Mouse (Mus musculus) lung, postnatal 36 days (tissue): Measurements from ENCODE around the gene Rnf32.

Experiments
- DNase-seq: peaks from one replicate; pipeline ENCODE4 v3.0.0; 2022; ENCODE audit warnings: mixed read lengths

The Rnf32 gene

DNA sequence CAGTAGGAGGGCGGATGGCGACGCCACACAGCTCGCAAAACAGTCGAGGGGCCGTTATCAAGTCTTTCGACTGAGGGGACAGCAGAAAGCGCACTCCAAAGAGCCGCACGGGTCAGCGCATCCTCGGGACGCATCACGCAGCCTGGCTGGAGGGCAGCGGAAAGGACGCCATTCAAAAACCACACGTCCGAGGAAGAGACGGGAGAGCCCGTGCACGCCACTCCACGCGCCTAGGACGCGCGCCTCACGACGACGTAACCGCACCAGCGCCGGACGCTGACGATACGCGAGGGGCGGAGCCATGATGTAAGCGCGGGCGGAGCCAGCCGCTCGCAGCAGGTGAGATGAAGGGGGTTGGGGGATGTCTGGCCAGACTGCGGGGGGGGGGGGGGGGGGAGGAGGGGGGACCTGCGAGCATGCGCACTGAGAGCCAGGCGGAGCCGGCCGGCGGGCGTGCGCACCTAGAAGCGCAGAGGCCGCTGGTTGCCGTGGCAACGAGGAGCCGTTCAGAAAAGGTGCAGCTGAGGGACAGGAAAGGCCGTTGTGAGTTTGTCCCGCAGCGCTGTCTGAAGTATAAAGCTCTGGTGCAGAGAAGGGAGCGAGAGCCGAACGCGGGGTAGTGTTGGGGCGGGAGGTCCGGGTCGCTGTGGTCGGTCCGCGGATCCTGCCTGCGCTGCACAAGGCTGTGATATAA, at the start of gene Rnf32:
TSS of gene Rnf32 (plus strand) at position 423 of the 694 bp plus-strand sequence.
- DNase-seq = peak; percentile 84

DNA sequence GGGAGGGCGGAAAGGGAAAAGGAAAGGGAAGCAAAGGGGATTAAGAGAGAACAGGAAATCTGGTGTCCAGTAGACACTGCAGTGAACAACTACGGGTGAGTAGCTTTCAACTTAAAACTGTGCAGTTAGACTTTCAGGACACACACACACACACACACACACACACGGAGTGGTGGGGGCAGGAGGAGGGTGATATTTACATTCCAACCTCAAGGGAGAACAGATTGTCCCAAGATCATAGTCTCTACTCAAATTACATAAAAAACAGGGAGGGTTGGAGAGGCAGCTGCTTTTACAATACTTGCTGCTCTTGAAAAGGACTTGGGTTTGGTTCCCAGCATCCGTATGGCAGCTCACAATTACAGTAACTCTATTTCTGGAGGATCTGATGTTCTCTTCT, 45.6 kb upstream of the Rnf32 start:
- DNase-seq = peak; percentile 19

GRCm38 (mm10) chr5:29159849-29160248, 35.9 kb upstream of the Rnf32 start:
- no peak for DNase-seq

GRCm38 (mm10) chr5:29166947-29167346, 28.8 kb upstream of the Rnf32 start:
- no peak for DNase-seq

DNA sequence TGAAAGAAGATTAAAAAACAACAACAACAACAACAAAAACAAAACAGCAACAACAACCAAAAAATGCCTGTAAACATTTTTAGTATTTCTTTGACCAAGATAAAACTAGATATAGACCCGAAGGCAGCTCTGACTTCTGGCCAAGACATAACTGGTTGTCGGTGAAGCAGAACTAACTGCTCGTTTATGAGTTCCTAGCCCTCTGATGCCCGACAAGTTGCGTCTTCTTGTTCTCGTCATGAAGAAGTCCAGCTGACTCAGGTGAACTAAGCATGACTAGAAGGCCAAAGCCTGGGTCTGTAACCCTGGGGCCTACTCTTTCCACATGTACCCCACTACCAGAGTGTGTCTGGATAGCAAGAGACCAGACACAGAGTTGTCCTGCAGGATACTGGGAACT, 25.6 kb upstream of the Rnf32 start:
- DNase-seq = no peak

DNA sequence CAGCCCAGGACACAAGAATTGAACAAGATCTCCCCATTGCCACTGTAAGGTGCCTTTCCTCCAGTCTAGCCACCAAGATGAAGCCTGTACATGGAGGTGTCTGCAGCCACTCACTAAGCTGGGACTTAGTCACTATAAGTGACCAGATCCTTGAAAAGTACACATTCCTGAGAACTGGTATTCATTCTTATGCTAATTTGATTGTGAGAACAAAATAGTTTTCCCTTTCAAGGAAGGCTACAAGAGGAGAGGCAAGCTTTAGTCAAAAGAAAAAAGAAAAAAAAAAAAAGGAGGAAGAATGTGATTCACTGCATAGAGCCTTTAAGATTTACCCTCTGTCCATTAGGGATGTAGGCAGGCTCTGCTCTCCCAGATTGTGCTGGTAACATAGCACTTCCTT, 24.6 kb upstream of the Rnf32 start:
- no peak for DNase-seq

- DNase-seq = no peak
Measured at GRCm38 (mm10) chr5:29186798-29187197, 9.0 kb upstream of the Rnf32 start.

GRCm38 (mm10) chr5:29195231-29195569, 592 bp upstream of the Rnf32 start:
- DNase-seq = peak; percentile 3

DNA sequence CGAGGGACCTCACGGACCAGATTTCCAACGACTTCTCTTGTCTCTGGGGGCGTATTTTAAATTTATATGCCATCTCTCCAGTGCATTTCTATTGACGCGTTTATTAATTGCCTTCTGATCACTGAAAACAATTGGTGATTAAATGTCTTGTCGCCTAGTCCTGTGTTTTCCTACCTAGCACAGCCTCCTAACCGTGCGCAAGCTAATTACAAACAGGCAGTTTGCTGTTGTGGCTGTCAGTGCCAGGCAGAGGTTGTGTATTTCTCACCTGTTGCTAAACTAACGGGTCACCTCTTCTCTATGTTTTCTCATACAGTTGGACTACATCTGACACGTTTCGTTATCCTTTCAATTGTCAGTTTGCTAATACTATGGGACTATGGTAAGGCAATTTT, 469 bp downstream of the Rnf32 start:
- DNase-seq = no peak

DNA sequence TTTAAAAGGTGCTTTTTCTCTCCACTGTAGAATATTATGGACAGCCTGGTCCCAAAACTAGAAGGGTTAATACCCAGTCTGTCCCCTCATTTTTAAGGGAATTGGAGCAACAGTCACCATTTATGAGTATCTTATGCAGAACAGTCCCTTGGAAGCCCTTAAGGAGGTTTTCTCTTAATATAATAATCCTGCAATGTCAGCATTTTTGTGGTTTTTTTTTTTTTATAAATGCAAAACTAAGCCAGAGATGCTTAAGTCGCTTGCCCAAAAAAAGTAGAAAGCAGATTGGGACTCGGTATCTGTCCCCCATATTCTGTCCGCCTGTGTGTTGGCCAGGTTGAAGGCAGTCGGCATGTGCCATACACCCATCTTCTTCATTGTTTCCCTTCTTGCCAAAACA, 1.4 kb downstream of the Rnf32 start:
- no peak for DNase-seq

DNA sequence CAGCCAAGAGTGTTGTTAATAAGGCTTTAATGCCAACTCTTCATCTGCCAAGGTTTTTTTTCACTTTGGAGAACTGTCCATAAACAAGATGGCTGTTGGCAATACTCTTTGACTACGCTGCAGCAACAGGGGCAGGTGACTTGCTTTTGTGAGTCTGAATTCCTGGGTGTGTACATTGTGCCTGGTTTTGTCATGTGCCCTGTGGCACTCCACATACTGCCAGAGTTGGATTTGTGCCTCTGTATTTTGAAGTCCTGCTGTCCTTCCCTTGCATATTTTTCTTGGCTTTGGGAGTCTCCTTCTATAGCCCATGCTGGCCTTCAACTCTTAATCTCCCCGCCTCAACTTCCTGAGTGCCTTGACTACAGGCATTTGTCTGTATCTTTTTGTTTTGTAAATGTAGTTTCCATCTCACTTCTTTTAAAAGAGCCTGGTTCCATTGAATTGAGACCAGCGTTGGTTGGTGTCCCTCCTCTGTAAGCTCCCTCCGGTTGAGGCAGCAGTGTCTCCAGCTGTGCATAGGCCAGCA, 3.2 kb downstream of the Rnf32 start:
- DNase-seq = no peak

DNA sequence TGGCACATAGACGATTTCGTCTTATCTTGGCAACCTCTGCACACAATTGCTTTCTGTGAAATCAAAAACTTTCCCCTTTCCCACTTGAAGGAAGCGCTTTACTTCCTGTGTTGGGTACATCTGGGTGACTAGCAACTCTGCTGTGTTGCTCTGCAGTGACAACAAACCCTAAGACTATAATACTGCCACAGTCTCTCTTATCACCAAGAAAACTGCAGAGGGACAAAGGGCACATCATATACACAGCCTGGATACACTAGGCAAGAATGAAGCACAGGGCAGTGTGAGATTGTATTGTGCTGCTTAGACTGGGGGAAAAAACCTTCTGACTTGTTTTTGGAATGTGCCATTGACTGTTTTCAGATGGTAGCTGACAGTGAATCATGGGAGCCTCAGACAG, 4.1 kb downstream of the Rnf32 start:
- peak; percentile 17 for DNase-seq

DNA sequence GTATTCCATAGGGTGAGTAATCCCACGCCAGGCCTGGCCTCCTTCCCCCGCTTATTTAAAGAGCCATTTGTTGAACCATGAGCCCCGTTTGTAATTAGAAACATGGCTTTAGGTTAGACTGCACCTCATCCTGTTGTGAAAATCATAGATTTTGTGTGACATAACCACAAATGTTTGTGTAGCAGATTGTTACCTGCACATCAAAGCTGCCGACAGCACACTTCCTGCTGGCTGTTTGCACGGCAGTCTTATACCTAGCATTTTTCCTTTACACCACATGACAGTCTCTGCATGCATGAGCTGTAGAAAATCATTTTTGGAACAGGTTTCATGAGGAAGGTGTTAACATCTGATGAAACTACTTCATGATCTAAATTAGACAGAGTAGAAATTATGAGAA, 9.9 kb downstream of the Rnf32 start:
- no peak for DNase-seq

- DNase-seq = no peak
Measured at GRCm38 (mm10) chr5:29211980-29212555, 16.3 kb downstream of the Rnf32 start.

DNA sequence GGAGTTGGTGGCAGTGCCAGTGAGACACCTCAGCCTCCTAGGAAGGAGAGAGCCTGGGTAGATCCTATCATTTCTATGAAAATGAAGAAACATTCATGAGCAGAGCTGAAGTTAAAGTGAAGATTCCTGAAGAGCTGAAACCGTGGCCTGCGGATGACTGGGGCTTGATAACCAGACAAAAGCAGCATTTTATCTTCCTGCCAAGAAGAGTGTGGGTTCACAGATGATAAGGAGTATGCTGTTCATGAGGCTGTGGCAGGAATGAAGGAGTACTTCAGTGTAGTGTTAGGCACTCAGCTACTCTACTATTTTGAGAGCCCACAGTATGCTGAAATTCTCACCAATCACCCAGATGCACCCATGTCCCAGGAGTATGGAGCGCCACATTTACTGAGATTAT, 22.2 kb downstream of the Rnf32 start:
- no peak for DNase-seq

DNA sequence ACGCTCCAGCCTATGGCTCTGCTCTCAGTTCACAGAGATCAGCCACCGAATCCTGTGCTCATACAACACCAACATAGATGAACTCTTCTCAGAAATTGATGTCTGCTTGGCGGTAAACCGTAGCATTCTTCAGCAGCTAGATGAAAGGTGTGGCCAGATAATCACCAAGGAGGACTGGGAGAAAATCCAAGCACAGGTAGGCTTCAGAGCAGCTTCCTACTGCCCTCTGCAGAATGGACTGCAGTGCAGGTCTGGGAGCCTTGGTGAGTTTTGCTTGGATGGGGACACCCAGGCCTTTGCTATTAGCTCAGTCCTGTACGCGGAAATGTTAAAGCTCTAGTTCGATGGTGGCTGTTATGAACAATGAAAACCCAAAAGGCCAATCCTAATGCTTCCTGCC, 28.3 kb downstream of the Rnf32 start:
- no peak for DNase-seq

DNA sequence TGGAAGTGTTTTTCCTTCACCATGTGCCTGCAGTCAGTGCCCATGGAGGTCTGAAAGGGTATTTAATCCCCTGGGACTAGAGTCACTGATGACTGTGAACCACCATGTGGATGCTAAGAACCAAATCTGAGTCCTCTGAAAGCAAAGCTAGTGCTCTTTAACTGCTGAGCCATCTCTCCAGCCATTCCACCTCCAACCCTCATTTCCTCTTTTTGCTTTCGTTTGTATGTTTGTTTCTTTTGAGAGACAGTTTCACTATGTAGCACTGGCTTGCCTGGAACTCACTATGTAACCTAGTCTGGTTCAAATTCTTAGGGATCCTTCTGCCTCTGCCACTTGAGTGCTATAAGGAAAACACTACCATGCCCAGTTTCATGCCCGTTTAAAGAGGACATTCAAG, 34.7 kb downstream of the Rnf32 start:
- DNase-seq = no peak

DNA sequence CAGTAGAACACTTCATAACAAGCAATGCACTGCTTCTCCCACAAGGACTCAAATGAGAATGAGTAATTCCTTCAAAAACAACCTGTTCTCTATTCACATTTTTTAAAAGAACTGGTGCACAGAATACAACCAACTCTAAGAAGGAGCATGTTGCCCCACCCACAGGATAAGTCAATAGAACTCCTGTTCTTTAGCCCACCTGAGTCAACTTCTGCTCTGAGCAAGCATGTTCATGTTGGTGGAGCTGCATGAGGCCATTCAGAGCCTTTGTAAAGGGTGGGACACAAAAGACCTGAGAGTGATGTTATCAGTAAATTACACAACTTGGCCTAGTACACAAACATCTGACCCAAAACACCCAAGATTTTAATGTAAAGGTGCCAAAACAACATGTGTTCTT, 42.6 kb downstream of the Rnf32 start:
- DNase-seq = no peak

DNA sequence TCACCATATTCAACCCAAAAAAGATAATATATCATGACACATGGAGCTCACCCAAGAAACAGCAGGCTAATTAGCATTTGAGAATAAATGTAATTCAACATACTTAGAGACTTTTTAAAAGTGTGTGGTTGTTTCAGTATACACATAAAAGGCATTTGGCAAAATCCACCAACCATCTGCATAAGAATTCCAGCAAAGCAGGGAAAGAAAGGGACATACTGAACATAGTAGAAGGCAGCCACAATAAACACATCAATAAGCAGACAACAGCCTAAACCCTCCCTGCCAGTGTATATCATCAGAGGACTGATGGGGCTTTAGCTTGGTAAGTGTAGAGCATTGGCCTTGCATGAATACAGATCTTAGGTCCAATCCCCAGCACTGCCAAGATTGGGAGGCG, 49.0 kb downstream of the Rnf32 start:
- DNase-seq = no peak

DNA sequence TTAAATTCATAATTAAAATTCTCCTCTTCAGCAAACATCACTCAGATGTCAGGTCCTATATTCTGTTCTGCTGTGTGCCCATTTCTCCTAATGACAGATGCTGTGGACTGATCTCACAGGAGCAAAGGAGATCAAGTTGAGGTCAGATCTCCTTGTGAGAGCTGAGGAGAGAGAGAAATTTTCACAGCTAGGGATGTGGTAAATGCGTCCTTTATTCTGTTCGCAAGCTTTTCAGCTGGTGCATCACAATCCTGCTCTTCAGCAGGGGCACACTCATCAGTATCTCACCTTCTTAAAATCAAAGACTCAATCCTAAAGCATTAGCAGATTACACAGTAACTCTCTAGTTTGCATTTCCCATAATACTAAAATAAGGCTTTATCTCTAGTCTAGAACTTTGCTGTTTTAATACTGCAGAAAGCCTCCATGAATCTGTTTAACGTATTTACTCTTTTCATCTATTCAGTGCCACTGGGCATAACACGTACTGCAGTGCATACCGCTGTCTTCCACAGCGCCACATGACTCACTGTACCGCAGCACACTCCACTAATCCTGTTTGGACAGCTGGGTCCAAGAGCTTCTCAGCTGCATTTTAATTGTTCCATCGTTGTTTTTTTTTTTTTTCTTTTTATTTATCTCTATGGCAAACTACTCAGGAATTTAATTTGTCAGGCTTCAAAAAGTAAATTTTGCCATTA, 55.2 kb downstream of the Rnf32 start:
- DNase-seq = no peak

DNA sequence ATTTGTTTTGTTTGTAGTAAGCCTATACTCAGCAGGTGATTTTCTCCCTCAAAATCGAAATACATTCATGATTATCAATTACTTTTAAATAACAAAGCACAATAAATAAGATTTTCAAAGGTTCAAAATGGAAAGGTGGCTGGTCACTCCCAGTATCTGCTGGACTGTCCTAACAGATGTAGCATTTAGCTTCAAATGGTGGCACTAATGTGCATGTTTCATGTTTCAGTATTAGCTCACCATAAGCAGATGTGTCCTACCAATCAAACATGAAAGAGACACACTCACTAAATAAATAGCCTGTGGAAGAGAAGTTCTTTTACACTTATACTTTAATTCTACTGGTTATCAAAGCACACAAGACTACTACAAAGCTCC, 55.7 kb downstream of the Rnf32 start:
- DNase-seq = no peak

GRCm38 (mm10) chr5:29253876-29254275, 58.1 kb downstream of the Rnf32 start:
- DNase-seq = no peak

DNA sequence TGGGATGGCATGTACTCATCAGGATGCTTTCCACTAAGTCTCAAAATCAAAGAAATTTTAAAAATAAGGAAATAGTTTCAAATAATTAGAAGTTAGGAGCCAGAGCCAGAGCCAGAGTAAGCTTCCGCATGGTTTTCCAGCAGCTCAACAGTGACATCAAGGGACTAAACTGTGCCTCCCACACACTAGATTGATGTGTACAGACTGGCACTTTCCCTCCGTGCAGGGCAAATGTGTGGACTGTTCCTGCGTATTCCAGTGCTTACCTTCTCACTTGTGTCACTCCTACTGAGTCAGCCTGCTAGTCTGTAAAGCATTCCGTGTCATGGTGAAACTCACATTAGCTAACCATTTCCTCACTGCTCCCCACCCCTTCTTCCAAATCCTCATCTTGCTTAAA, 75.1 kb downstream of the Rnf32 start:
- DNase-seq = no peak

DNA sequence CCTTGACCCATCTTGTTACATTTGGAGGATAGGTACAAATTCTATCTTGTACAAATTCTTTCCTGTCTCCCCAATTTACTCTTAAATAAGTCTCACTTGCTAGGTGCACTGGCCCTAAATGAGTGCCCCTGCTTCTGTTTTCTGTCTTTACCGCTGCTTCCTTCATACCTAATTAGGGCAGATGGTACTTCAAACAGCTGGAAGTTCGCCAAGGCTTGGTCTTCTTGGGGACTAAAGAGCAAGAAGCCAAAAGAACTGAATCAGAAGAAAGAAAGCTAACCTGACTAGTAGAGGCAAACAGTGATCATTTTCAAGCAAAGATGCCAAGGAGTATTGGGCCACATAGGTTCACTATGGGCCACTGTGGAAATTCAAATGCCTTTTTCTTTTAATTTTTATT, 77.6 kb downstream of the Rnf32 start:
- no peak for DNase-seq
